Mouse (Mus musculus): Measurements from ENCODE around the gene Tmem120a.
A peak's percentile ranks its signal among the peaks of the same experiment; 100 is the strongest.

Gene Tmem120a

DNA sequence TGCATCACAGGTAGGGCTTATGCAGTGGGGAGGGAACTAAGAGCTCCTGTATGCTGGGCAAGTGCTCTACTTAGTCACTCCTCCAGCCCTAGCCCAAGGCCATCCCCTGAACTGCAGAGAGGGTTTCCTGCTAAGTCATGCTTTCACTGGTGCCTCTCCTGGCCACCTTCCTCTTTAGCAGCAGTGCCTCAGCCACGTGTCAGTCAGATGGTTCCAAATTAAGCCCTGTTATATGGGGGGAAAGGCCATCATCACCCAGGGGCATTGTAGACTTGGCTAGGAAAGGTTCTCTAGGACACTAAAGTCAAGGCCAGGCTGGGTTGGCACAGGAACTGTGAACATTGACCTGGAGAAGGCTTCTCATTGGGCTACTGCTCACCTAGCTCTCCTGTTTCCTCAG, 36.4 kb downstream of the Tmem120a start:
- peak in 1 of 2 experiments; percentile 43 for DNase-seq

DNA sequence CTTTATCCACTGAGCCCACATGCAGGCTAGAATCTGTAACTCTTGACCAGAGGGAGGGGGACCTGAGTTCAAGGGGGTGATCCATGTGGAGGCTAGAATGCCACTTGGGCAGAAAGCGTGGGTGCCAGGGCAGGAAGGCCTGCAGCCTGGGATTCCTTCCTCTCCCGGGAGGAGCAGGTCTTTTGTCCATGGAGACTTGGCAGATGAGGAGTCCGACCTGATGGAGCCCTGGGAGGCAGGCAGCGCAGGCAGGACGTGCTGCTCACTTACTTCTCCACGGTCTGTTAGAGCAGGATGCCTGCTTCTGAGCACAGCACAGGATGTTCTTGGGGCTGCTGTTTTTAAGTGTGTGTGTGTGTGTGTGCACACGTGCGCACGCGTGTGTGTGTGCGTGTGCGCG, 37.2 kb downstream of the Tmem120a start:
- no peak for DNase-seq

DNA sequence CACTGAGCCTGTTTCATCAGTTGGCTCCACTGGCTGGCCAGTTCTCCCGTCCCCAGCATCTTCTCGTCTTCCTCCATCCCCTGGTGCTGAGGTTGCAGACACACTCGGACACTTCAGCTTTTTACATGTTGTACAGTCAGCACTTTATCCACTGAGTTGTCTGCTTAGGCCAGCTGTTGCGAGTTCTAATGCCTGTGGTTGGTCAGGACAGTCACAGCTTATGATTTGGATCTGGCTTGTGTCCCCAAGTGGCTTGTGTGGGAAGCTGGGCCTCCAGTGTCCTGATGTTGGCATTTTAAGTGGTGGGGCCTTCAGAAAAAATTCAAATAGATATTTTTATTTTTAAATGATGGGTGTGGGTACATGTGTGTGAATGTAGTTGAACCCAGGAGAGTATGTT, 38.9 kb downstream of the Tmem120a start:
- DNase-seq, result no peak

DNA sequence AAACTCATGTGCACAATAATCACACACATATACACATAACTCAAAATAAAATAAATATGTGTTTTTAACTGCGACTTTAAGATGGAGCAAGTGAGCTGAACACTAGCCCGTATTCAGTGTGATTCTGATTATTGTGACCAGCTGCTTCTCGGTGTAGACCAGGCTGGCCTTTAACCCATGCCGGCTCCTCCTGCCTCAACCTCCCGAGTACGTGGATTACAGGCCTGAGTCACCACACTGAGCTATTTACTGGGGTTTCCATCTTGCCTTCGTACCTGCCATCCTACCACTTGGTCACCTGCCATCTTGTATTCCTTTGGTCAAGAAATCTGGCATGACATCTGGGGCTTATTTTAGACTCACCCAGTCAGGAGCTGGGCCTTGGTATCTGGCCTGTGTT, 40.8 kb downstream of the Tmem120a start:
- DNase-seq, result no peak

DNA sequence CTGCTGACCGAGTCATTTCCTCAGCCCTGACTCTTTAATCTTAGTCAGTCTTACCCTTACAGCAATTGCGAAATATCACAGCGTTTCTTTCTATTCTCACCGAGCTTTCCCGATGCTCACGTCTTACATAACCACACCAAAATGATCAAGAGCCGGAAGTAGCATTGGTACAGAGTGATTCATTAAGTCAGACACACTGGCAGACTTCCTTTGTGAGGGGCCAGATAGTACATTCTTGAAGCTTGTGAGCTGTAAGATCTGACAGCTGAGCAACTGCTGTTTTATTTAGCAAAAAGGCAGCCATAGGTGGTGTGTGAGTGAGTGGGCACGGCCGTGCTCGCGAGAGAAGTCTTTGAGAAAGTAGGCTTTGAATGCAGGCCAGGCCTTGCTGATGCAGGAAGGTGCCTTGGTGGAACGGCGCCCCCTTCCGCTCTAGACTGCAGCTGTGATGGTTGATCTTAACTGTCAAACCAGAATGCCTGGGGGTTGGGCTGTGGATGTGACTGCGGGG, 41.5 kb downstream of the Tmem120a start:
- DNase-seq, result peak; percentile 68 to 75

DNA sequence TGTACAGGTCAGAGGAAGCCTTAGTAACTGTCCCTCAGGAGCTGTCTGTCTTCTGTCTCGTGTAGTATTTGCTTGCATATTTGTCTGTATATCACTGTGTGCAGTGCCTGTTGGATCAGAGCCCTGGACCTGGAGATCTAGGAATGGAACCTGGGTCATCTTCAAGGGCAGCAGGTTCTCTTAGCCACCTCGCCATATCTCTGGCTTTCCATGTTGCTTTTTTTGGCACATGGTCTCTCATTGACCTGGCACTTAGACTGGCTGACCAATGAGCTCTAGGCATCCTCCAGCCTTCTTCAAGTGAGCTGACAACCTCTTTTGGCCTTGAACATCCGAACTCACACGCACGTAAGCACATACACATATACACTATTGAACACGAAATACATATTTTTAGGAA, 42.1 kb downstream of the Tmem120a start:
- no peak for DNase-seq

DNA sequence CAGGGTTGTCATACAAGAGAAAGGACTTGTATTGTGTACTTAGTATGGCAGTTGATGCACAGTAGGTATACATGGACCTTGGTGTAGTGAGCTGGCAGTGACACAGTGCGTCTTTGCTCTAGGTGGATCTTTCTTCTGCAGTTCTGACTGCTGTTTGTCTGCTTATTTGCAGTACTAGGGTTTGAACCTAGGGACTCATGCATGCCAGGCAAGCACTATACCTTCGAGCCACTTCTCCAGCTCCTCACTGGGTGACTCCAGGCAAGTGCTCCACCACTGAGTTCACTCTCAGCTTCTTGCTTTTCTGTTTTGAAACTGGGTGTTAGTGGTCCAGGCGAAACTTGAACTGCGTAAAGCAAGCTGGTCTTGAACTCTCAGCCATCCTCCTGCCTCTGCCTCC, 42.6 kb downstream of the Tmem120a start:
- DNase-seq, result no peak

DNA sequence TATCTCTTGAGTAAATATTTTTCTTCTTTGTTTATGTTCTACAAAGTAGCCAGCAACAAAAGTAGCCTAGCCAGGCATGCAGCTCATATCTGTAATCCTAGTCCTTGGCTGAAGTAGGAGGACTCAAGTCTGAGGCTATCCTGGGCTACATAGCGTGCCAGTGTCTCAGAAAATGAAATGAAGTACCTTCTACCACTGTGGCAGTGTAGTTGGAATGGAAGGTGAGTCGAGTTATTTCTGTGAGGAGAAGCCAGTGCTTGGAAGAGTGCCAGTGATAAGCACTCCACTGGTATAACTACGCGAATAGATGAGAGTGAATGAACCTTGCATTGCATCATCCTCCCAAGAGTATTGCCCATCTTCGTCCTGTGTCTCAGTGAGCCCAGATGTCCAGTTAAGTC, 46.5 kb downstream of the Tmem120a start:
- DNase-seq, result no peak

DNA sequence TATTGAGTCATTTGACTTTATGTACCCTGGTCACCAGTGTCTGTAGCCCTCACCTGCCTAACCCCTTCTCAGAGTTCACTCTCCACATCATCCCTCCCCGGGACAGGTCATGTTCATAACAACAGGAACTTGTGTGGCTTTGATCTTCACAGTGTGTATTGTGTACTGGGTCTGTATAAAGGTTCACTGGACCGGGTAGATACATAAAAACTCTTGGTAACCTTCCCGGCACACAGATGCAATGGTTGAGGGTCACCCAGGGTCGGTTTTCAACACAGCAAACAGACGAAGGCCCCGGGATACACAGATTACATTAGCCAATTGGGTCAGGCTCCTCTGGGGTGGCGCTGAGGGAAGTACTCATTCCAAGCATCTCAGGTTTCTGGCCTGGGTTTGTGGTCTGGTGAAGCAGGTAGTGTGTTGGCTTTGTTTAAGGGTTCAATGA, 48.9 kb downstream of the Tmem120a start:
- peak in 1 of 2 experiments; percentile 37 for DNase-seq

DNA sequence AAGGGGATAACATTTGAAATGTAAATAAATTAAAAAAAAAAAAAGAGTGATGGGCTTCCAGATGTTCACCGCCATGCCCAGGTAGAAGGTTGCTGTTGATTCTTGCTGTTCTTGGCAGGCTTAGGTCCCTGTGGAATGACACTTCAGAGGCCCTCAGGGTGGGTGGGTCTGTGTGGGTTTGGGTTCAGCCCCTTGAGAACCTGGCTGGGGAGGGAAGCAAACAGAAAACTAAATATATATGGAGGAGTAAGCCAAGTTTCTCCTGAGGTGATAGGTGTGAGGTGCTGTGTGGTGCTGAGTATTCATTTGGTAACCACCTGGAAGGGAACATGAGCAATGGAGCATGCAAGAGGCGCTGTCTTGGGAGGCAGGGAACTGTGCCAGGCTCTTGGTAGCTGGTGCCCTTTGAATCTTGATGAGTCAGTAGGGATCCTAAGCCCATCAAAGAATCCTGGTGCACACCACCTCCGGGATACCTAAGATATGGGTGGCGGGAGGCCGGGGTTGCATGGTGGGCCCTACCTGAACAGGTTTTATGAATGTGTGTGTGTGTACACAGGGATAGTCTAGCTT, 50.9 kb downstream of the Tmem120a start:
- peak; percentile 63 to 77 for DNase-seq

DNA sequence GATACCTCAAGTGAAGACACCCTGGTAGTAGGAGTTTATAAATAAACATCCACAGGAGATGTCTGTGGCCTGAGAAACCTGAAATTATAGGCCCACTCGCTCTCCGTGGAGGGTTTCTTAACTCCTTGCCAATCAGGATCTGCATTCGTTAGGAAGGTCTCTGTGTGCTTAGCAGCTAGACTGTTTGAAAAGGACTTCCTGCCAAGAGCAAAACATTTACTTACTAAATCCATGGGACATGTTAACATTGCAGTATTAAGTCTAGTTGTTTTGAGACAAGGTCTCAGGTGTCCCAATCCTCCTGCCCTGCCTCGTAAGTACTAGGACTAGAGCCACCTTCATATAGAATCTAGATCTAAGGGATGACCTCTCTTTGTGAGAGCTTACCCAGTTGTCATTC, 53.0 kb downstream of the Tmem120a start:
- no peak for DNase-seq

DNA sequence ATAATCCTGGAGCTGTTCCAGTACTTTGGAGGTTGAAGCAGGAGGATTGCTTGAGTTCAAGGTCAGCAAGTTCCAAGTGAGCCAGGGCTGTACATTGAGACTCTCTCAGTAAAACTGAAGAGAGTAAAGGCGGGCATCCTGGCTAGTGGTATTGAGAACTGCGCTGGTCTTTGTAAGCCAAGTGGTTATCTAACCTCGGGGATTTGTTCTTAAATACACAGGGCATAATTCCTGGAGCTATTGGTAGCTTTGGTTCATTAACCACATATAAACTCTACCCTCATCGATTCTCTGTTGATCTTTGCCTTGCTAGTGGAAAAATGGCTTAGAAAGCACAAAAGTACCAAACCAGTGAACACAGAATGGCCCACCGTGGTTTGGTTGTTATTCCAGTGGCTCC, 53.8 kb downstream of the Tmem120a start:
- DNase-seq, result no peak

Measured in lung, postnatal 4 days (tissue).